Mouse (Mus musculus) embryonic fibroblast, embryonic 13.5 days (primary cell): ENCODE data around the gene Meltf.
"Not testable (repeated sequence)": the region's sequence is repeated elsewhere in the genome, so short reads cannot be mapped to it uniquely, and the experiment has no call there.

Experiments
- CTCF ChIP-seq: IDR thresholded peaks from 2 replicates; pipeline ENCODE4 v1.5.1; 2011; ENCODE audit warnings: mild to moderate bottlenecking, control low read depth, low read length, moderate library complexity, borderline replicate concordance; ENCODE audit not compliant: insufficient read depth
- POLR2A ChIP-seq: IDR thresholded peaks from 2 replicates; pipeline ENCODE4 v1.6.1; 2011; ENCODE audit warnings: low read depth, mild to moderate bottlenecking, control low read depth, low read length, moderate library complexity

- not testable (repeated sequence) for TF ChIP-seq POLR2A, CTCF
Observed at GRCm38 (mm10) chr16:31945986-31946385, 67.4 kb downstream of the Meltf start.
